Mouse (Mus musculus): ENCODE measurements around the gene Maml2.

DNA sequence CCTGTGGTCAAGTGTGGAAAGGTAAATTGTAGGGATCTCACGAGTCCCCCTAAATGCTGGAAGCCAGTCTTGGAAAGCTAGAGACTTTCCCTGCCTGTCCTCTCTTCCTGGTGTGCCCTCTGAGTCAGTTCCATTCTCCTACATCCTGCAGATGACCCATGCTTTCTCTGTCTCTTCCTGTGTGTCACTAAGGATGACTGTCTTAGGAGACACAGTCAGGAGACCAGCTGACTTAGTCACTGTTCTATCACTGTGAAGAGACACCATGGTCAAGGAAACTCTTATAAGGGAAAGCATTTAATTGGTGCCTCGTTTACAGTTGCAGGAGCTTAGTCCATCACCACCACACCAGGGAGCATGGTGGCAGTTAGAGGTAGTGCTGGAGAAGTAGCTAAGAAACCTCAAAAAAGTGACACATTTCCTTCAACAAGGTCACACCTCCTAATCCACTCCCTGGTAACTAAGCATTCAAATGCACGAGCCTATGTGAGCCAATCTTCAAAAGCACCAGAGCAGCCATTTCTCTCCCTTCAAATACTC is 310.8 kb downstream of the Maml2 start:
- TF ChIP-seq POLR2A (IDR thresholded peaks at IDR 0.05; ENCODE audit: insufficient read depth, low read depth, low read length) (no peak), CTCF (IDR thresholded peaks at IDR 0.05; ENCODE audit: insufficient read depth, low read depth, low read length) (no peak)
